Mouse (Mus musculus): ENCODE results near the gene Bdp1.

- TF ChIP-seq CTCF (IDR thresholded peaks at IDR 0.05; ENCODE audit: insufficient read depth, low read length) (no peak), POLR2A (IDR thresholded peaks at IDR 0.05; ENCODE audit: borderline replicate concordance, extremely low read depth, low read depth, low read length) (no peak)
Observed at GRCm38 (mm10) chr13:99970089-99970488, 133.8 kb downstream of the Bdp1 start.
